15 mouse cellular contexts compared by ENCODE assay signal in the genomic region with DNA sequence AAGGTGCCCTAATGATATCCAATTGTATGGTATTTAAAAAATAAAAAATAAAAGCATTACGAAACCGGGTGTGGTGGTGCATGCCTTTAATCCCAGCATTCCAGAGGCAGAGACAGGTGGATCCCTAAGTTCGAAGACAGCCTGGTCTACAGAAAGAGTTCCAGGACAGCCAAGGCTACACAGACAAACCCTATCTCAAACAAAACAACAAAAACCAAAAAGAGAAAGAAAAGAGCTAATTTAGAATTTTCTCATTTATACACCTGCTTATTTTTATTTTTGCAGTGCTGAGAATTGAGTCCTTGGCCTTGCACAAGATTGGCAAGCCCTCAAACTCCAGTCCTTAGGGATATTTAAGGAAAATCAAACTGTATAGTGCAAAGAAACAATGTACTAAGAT. TPM values are rescaled to one million over a fixed set of nuclear protein-coding genes. Genes with fewer than 3 reads are reported as not detected.
A peak's percentile ranks its signal among the peaks of the same experiment; 100 is the strongest.
DNase-seq lines count a peak whose midpoint lies in the region; ATAC-seq and TF ChIP-seq lines count a peak whose summit lies in the region.
"Had no signal": no experiment of that assay in that cellular context is flagged by ENCODE, and none has a peak within 500 bp of the region (broad histone marks: within the 10 kb centered on the region; RNA-seq: fewer than 3 reads in every experiment).

No protein-coding gene starts in this region.

- peaks cover 10 to 24% of the 10 kb centered on the region in 2 experiments for H3K4me1 ChIP-seq in heart, embryonic 14.5 days (ENCODE audit: control insufficient read depth in 2 of 2, insufficient read depth in 2 of 2, low read length in 2 of 2)
- peaks cover 60% of the 10 kb centered on the region for H3K4me1 ChIP-seq in megakaryocyte, embryonic 14.5 days
- H3K4me1 ChIP-seq in hindbrain, postnatal 0 days (ENCODE audit: insufficient read depth, low read length): peaks cover 5% of the 10 kb centered on the region
- peaks cover 20% of the 10 kb centered on the region for H3K4me1 ChIP-seq in midbrain, embryonic 13.5 days (replicated peaks)
- H3K4me1 ChIP-seq in forebrain, embryonic 11.5 days (replicated peaks; ENCODE audit: control insufficient read depth, insufficient read depth, low read length): peaks cover 17% of the 10 kb centered on the region

- no peak for ATAC-seq in heart, embryonic 14.5 days (ENCODE audit: insufficient number of reproducible peaks, insufficient read depth, low FRiP score, low read depth)
- no peak for ATAC-seq in megakaryocyte, adult 5-6 weeks (ENCODE audit: poor library complexity, severe bottlenecking)
- ATAC-seq in hindbrain, postnatal 0 days: no peak
- no peak for ATAC-seq in midbrain, embryonic 13.5 days
- ATAC-seq in forebrain, embryonic 11.5 days (replicated peaks; ENCODE audit: low FRiP score): no peak

- peak overlapping the region in 1 of 2 experiments; percentile 84; a peak in 1 of 4 replicates for H3K27ac ChIP-seq in heart, embryonic 14.5 days (replicated peaks in 1 of 2; ENCODE audit: control insufficient read depth in 1 of 2, insufficient read depth in 1 of 2, low read depth in 2 of 2, low read length in 2 of 2)
- H3K27ac ChIP-seq in hindbrain, postnatal 0 days: peak overlapping the region; percentile 54; the same call in 1 of the 2 replicates
- peak overlapping the region; percentile 93 for H3K27ac ChIP-seq in midbrain, embryonic 13.5 days
- H3K27ac ChIP-seq in forebrain, embryonic 11.5 days (ENCODE audit: low read depth, low read length): no peak overlapping the region
- H3K27ac ChIP-seq: intestine, embryonic 15.5 days had no signal

- no peak overlapping the region for H3K9ac ChIP-seq in heart, embryonic 14.5 days (ENCODE audit: low read length)
- no peak overlapping the region for H3K9ac ChIP-seq in hindbrain, postnatal 0 days (replicated peaks; ENCODE audit: low read length)
- no peak overlapping the region for H3K9ac ChIP-seq in midbrain, embryonic 13.5 days (replicated peaks)
- no peak overlapping the region for H3K9ac ChIP-seq in forebrain, embryonic 11.5 days (ENCODE audit: low read length)
- H3K9ac ChIP-seq: forebrain, embryonic 12.5 days; limb, embryonic 15.5 days had no signal

- no peak for DNase-seq in heart, adult 8-10 months (ENCODE audit: low spot score)
- DNase-seq in hindbrain, postnatal 0 days (ENCODE audit: low spot score): no peak
- no peak for DNase-seq in left cerebral cortex, postnatal 25 days (ENCODE audit: low spot score in 2 of 2)
- no peak for DNase-seq in forebrain, embryonic 11.5 days (ENCODE audit: low spot score)
- DNase-seq: cerebellum, adult 9-10 months; gastrocnemius, postnatal 14 days; right cerebral cortex, postnatal 14 days; thymus, adult 2 months had no signal

- H3K9me3 ChIP-seq in heart, embryonic 14.5 days (ENCODE audit: control insufficient read depth, low read length): no peaks in the 10 kb centered on the region
- H3K9me3 ChIP-seq in megakaryocyte, embryonic 14.5 days: no peaks in the 10 kb centered on the region
- no peaks in the 10 kb centered on the region for H3K9me3 ChIP-seq in hindbrain, postnatal 0 days (ENCODE audit: low read length)
- no peaks in the 10 kb centered on the region for H3K9me3 ChIP-seq in midbrain, embryonic 13.5 days
- no peaks in the 10 kb centered on the region for H3K9me3 ChIP-seq in forebrain, embryonic 11.5 days (ENCODE audit: control insufficient read depth, low read length)
- H3K9me3 ChIP-seq: forebrain, embryonic 12.5 days; intestine, embryonic 15.5 days; limb, embryonic 15.5 days had no signal

- WGBS in heart, embryonic 14.5 days: 33% methylated on average over 3 of the region's 3 CpGs
- 22% methylated on average over 3 of the region's 3 CpGs for WGBS in hindbrain, postnatal 0 days
- 18% methylated on average over 3 of the region's 3 CpGs for WGBS in midbrain, embryonic 13.5 days
- WGBS in forebrain, embryonic 11.5 days: 16% methylated on average over 3 of the region's 3 CpGs

- intact Hi-C loops in left cerebral cortex, postnatal 25 days (cut with DNase I): loop anchor here (2.0 kb wide), 1 partner anchor 155 kb away; no protein-coding TSS in a partner anchor

- peak overlapping the region; percentile 71 for H3K4me2 ChIP-seq in heart, embryonic 14.5 days (ENCODE audit: low read length)
- 0 out of 2 replicates have a peak overlapping the region, but pooled peaks have one; percentile 42 for H3K4me2 ChIP-seq in hindbrain, postnatal 0 days (ENCODE audit: low read depth, low read length)
- peak overlapping the region; percentile 92 for H3K4me2 ChIP-seq in midbrain, embryonic 13.5 days (replicated peaks)
- no peak overlapping the region for H3K4me2 ChIP-seq in forebrain, embryonic 11.5 days (ENCODE audit: low read depth, low read length, severe bottlenecking)

- peak overlapping the region in 1 of 2 experiments; percentile 48; a peak in 1 of 4 replicates for H3K4me3 ChIP-seq in heart, embryonic 14.5 days (ENCODE audit: control insufficient read depth in 1 of 2, insufficient read depth in 1 of 2, low read depth in 1 of 2, low read length in 2 of 2)
- H3K4me3 ChIP-seq in megakaryocyte, embryonic 14.5 days (replicated peaks): peak overlapping the region; percentile 94
- H3K4me3 ChIP-seq in hindbrain, postnatal 0 days (ENCODE audit: low read length): no peak overlapping the region
- peak overlapping the region; percentile 40 for H3K4me3 ChIP-seq in midbrain, embryonic 13.5 days (replicated peaks)
- no peak overlapping the region for H3K4me3 ChIP-seq in forebrain, embryonic 11.5 days (ENCODE audit: low read depth, low read length)

- no peaks in the 10 kb centered on the region for H3K36me3 ChIP-seq in heart, embryonic 14.5 days (ENCODE audit: control insufficient read depth, insufficient read depth, low read length)
- peaks cover 10% of the 10 kb centered on the region for H3K36me3 ChIP-seq in megakaryocyte, embryonic 14.5 days (replicated peaks; ENCODE audit: low read length)
- no peaks in the 10 kb centered on the region for H3K36me3 ChIP-seq in hindbrain, postnatal 0 days (ENCODE audit: insufficient read depth, low read length)
- no peaks in the 10 kb centered on the region for H3K36me3 ChIP-seq in midbrain, embryonic 13.5 days
- no peaks in the 10 kb centered on the region for H3K36me3 ChIP-seq in forebrain, embryonic 11.5 days (ENCODE audit: control insufficient read depth, insufficient read depth, low read length)
- H3K36me3 ChIP-seq: forebrain, embryonic 12.5 days; intestine, embryonic 15.5 days; limb, embryonic 15.5 days had no signal

- no peak for TF ChIP-seq CTCF in hindbrain, postnatal 0 days (IDR thresholded peaks at IDR 0.05; ENCODE audit: low read depth)

- peaks cover 65% of the 10 kb centered on the region for H3K27me3 ChIP-seq in heart, embryonic 14.5 days (ENCODE audit: control insufficient read depth, insufficient read depth, low read length)
- H3K27me3 ChIP-seq in megakaryocyte, embryonic 14.5 days (replicated peaks): no peaks in the 10 kb centered on the region
- peaks cover 65% of the 10 kb centered on the region for H3K27me3 ChIP-seq in hindbrain, postnatal 0 days (ENCODE audit: insufficient read depth, low read length)
- peaks cover 88% of the 10 kb centered on the region for H3K27me3 ChIP-seq in midbrain, embryonic 13.5 days
- H3K27me3 ChIP-seq in forebrain, embryonic 11.5 days (ENCODE audit: control insufficient read depth, insufficient read depth, low read length): peaks cover 89% of the 10 kb centered on the region

RNA-seq across cellular contexts. Expression of a gene that starts 0.5 kb away (rescaled TPM):
- 1.5 and 2.8 TPM in 2 replicates for polyA plus RNA-seq in heart, embryonic 14.5 days (2014; fragmentation: Nextera tagmentation; extraction: Ambion mirVana)
- total RNA-seq in heart, adult 8-10 months (2022): 1 to 10 TPM; 2.5 to 3.6 (median 2.9) TPM
- 106 and 219 TPM in 2 replicates for polyA plus RNA-seq in megakaryocyte, embryonic 14.5 days (2012; ENCODE audit: insufficient read depth, low replicate concordance)
- 2.2 and 3.8 TPM in 2 replicates for total RNA-seq in megakaryocyte, adult 5-6 weeks (2015)
- total RNA-seq in megakaryocyte, adult 5-6 weeks (2017): 1.8 and 2.6 TPM in 2 replicates
- 18.1 and 19.4 TPM in 2 replicates for total RNA-seq in hindbrain, postnatal 0 days (2014; rRNA removed)
- 1.1 and 1.6 TPM in 2 replicates for polyA plus RNA-seq in hindbrain, postnatal 0 days (2015; fragmentation: Nextera tagmentation; extraction: Ambion mirVana)
- polyA plus RNA-seq in midbrain, embryonic 13.5 days (2015; fragmentation: Nextera tagmentation; extraction: Ambion mirVana): 7.6 and 11.9 TPM in 2 replicates
- total RNA-seq in left cerebral cortex, postnatal 25 days (2021): 1 to 10 TPM; 1.2 to 1.5 TPM
- 3.4 and 3.7 TPM in 2 replicates for polyA plus RNA-seq in forebrain, embryonic 11.5 days (2014; fragmentation: Nextera tagmentation; extraction: Ambion mirVana)

RNA-seq across cellular contexts. Expression of a gene that starts 32.8 kb away (rescaled TPM):
- 1.9 and 4.1 TPM in 2 replicates for polyA plus RNA-seq in heart, embryonic 14.5 days (2014; fragmentation: Nextera tagmentation; extraction: Ambion mirVana)
- total RNA-seq in heart, adult 8-10 months (2022): under 1 TPM in 2 of 4 experiments, not detected in 2; 0.71 to 0.86 TPM
- polyA plus RNA-seq in megakaryocyte, embryonic 14.5 days (2012; ENCODE audit: insufficient read depth, low replicate concordance): 2.2 and 5.1 TPM in 2 replicates
- 1.5 and 2.8 TPM in 2 replicates for total RNA-seq in megakaryocyte, adult 5-6 weeks (2015)
- 0.33 and 0.53 TPM in 2 replicates for total RNA-seq in megakaryocyte, adult 5-6 weeks (2017)
- total RNA-seq in hindbrain, postnatal 0 days (2014; rRNA removed): 0.58 and 5.2 TPM in 2 replicates
- polyA plus RNA-seq in hindbrain, postnatal 0 days (2015; fragmentation: Nextera tagmentation; extraction: Ambion mirVana): 4.2 and 4.9 TPM in 2 replicates
- 5.9 and 6.3 TPM in 2 replicates for polyA plus RNA-seq in midbrain, embryonic 13.5 days (2015; fragmentation: Nextera tagmentation; extraction: Ambion mirVana)
- 1 to 10 TPM in 1 of 2 experiments, under 1 TPM in 1; 0.71 to 1.1 TPM for total RNA-seq in left cerebral cortex, postnatal 25 days (2021)
- polyA plus RNA-seq in forebrain, embryonic 11.5 days (2014; fragmentation: Nextera tagmentation; extraction: Ambion mirVana): 13.8 and 16.2 TPM in 2 replicates

RNA-seq across cellular contexts. Expression of a gene that starts 55.7 kb away (rescaled TPM):
- 9.8 and 11.1 TPM in 2 replicates for polyA plus RNA-seq in heart, embryonic 14.5 days (2014; fragmentation: Nextera tagmentation; extraction: Ambion mirVana)
- under 1 TPM in 1 of 4 experiments, not detected in 3; 0.26 TPM for total RNA-seq in heart, adult 8-10 months (2022)
- 0.72 TPM in 1 of 2 replicates, not detected in the other for polyA plus RNA-seq in megakaryocyte, embryonic 14.5 days (2012; ENCODE audit: insufficient read depth, low replicate concordance)
- total RNA-seq in megakaryocyte, adult 5-6 weeks (2015): 36.2 and 37.6 TPM in 2 replicates
- total RNA-seq in megakaryocyte, adult 5-6 weeks (2017): 13.9 and 16.7 TPM in 2 replicates
- 2.8 and 3.6 TPM in 2 replicates for total RNA-seq in hindbrain, postnatal 0 days (2014; rRNA removed)
- 2.3 and 2.8 TPM in 2 replicates for polyA plus RNA-seq in hindbrain, postnatal 0 days (2015; fragmentation: Nextera tagmentation; extraction: Ambion mirVana)
- 4.7 and 5.7 TPM in 2 replicates for polyA plus RNA-seq in midbrain, embryonic 13.5 days (2015; fragmentation: Nextera tagmentation; extraction: Ambion mirVana)
- total RNA-seq in left cerebral cortex, postnatal 25 days (2021): under 1 TPM; 0.41 to 0.60 TPM
- polyA plus RNA-seq in forebrain, embryonic 11.5 days (2014; fragmentation: Nextera tagmentation; extraction: Ambion mirVana): 26.0 and 32.2 TPM in 2 replicates

Comparison
In these comparisons a context has a peak if more than half of its experiments do, and no peak if none do; other contexts are left out.
1. H3K4me3 ChIP-seq: peak in megakaryocyte, embryonic 14.5 days (single experiment) and midbrain, embryonic 13.5 days (single experiment); none in hindbrain, postnatal 0 days (single experiment) and forebrain, embryonic 11.5 days (single experiment).